Mouse (Mus musculus): ENCODE data around the gene Lias. TPM values are rescaled to one million over a fixed set of nuclear protein-coding genes. Genes with fewer than 3 reads are reported as not detected.

The Lias gene
- total and polyA plus RNA-seq, 3 experiments = 47.1 to 55.3 TPM; not detected in 1

DNA sequence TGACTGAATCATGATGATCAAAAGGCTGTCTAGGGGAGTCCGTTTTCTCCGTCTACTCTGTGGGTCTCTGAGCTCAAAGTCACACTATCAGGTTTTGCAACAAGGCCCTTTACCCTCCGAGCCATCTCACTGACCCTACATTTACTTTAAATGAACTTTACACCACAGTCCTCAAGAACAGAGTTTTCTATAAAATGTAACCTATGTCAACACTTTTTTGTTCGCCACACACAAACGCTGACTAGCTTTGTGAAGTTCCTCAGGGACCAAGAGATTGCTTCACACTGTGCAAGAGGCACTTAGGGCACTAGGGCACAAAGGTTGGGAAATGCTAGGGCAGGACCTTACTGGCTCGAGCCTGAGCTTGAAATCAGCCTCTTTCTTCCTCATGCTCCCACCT lies 34.4 kb upstream of the Lias start:
- TF ChIP-seq USF1 (IDR thresholded peaks at IDR 0.05; ENCODE audit: low read depth, low read length) (no peak), ZNF384 (IDR thresholded peaks at IDR 0.05; ENCODE audit: low read depth, low read length) (no peak), KAT2A (conservative IDR thresholded peaks at IDR 0.05; ENCODE audit: low read depth, low read length) (no peak), GATA1 (IDR thresholded peaks at IDR 0.05; ENCODE audit: low read depth, low read length) (no peak), TBP (IDR thresholded peaks at IDR 0.05; ENCODE audit: low read depth, low read length) (no peak), NELFE (IDR thresholded peaks at IDR 0.05; ENCODE audit: low read depth, low read length) (no peak), EP300 (IDR thresholded peaks at IDR 0.05; ENCODE audit: low read depth in 1 of 2, low read length in 2 of 2) (no peak), UBTF (IDR thresholded peaks at IDR 0.05; ENCODE audit: borderline replicate concordance, insufficient read depth, low read depth, low read length) (no peak), NRF1 (IDR thresholded peaks at IDR 0.05; ENCODE audit: insufficient read depth, low read depth, low read length, poor library complexity, severe bottlenecking) (no peak), ZC3H11A (IDR thresholded peaks at IDR 0.05; ENCODE audit: low read depth, low read length) (no peak), TAL1 (IDR thresholded peaks at IDR 0.05; ENCODE audit: low read length) (no peak), MAFK (IDR thresholded peaks at IDR 0.05; ENCODE audit: borderline replicate concordance, low read depth, low read length) (no peak), ZMIZ1 (IDR thresholded peaks at IDR 0.05; ENCODE audit: low read depth, low read length) (no peak), BHLHE40 (IDR thresholded peaks at IDR 0.05; ENCODE audit: borderline replicate concordance, low read depth, low read length) (no peak), RAD21 (IDR thresholded peaks at IDR 0.05; ENCODE audit: low read depth, low read length) (no peak), JUND (IDR thresholded peaks at IDR 0.05; ENCODE audit: low read depth, low read length) (no peak)
- Histone ChIP-seq H3K27me3 (ENCODE audit: control insufficient read depth in 1 of 2, insufficient read depth in 2 of 2, low read length in 2 of 2) (peaks cover 1 to 12% of the 10 kb centered on the region in 2 experiments; a peak in 3 of 4 replicates), H3K9me3 (replicated peaks; ENCODE audit: insufficient read depth, low read length) (no peaks in the 10 kb centered on the region), H3K79me2 (ENCODE audit: control insufficient read depth, insufficient read depth, low read length, poor library complexity) (no peaks in the 10 kb centered on the region), H3K4me3 (ENCODE audit: control insufficient read depth in 1 of 2, insufficient read depth in 1 of 2, low read depth in 2 of 2, low read length in 2 of 2) (no peak overlapping the region), H3K9ac (ENCODE audit: control insufficient read depth, low read depth, low read length, poor library complexity, severe bottlenecking) (no peak overlapping the region), H3K36me3 (ENCODE audit: control insufficient read depth in 1 of 2, insufficient read depth in 2 of 2, low read length in 2 of 2) (no peaks in the 10 kb centered on the region), H3K27ac (ENCODE audit: control insufficient read depth, low read depth, low read length) (no peak overlapping the region), H3K4me1 (ENCODE audit: control insufficient read depth in 1 of 2, insufficient read depth in 2 of 2, low read length in 2 of 2) (no peaks in the 10 kb centered on the region)
- DNase-seq (ENCODE audit: low read depth, low spot score) = no peak

DNA sequence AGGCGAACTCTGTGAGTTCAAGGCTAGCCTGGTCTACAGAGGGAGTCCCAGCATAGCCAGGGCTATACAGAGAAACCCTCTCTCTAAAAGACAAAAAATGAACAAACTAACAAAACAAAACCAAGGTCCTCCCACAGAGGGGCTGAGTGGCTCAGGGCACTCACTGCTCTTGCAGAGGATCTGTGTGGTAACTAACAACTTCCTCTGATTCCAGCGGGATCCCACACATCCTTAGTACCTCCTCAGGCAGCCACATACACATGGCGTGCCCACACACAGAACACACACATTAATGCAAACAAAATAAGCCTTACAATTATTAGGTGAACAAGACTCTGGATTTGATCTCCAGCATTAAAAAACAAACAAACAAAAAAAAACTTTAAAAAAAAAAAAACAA lies 33.5 kb upstream of the Lias start:
- Histone ChIP-seq H3K27ac (ENCODE audit: control insufficient read depth, low read depth, low read length) (no peak overlapping the region), H3K36me3 (ENCODE audit: control insufficient read depth in 1 of 2, insufficient read depth in 2 of 2, low read length in 2 of 2) (no peaks in the 10 kb centered on the region), H3K4me3 (ENCODE audit: control insufficient read depth in 1 of 2, insufficient read depth in 1 of 2, low read depth in 2 of 2, low read length in 2 of 2) (no peak overlapping the region), H3K79me2 (ENCODE audit: control insufficient read depth, insufficient read depth, low read length, poor library complexity) (no peaks in the 10 kb centered on the region), H3K9me3 (replicated peaks; ENCODE audit: insufficient read depth, low read length) (no peaks in the 10 kb centered on the region), H3K27me3 (ENCODE audit: control insufficient read depth in 1 of 2, insufficient read depth in 2 of 2, low read length in 2 of 2) (peaks cover 0 to 7% of the 10 kb centered on the region in 2 experiments; a peak in 2 of 4 replicates), H3K4me1 (ENCODE audit: control insufficient read depth in 1 of 2, insufficient read depth in 2 of 2, low read length in 2 of 2) (no peaks in the 10 kb centered on the region), H3K9ac (ENCODE audit: control insufficient read depth, low read depth, low read length, poor library complexity, severe bottlenecking) (no peak overlapping the region)
- DNase-seq (ENCODE audit: low read depth, low spot score) = no peak
- TF ChIP-seq ZC3H11A (IDR thresholded peaks at IDR 0.05; ENCODE audit: low read depth, low read length) = no peak
- no peak for TF ChIP-seq USF1 (IDR thresholded peaks at IDR 0.05; ENCODE audit: low read depth, low read length)
- TF ChIP-seq USF2 (IDR thresholded peaks at IDR 0.05; ENCODE audit: borderline replicate concordance in 1 of 2, insufficient read depth in 1 of 2, low read depth in 1 of 2, low read length in 2 of 2) = no peak
- TF ChIP-seq TAL1 (IDR thresholded peaks at IDR 0.05; ENCODE audit: low read length) = no peak
- no peak for TF ChIP-seq MAFK (IDR thresholded peaks at IDR 0.05; ENCODE audit: borderline replicate concordance, low read depth, low read length)
- TF ChIP-seq MYB (IDR thresholded peaks at IDR 0.05; ENCODE audit: low read depth, low read length) = no peak
- TF ChIP-seq MEF2A (IDR thresholded peaks at IDR 0.05; ENCODE audit: extremely low read depth, insufficient replicate concordance, low read depth, low read length, poor library complexity, severe bottlenecking) = no peak
- TF ChIP-seq ETS1 (IDR thresholded peaks at IDR 0.05; ENCODE audit: low read depth, low read length) = no peak
- no peak for TF ChIP-seq CHD1 (IDR thresholded peaks at IDR 0.05; ENCODE audit: low read depth, low read length)
- no peak for TF ChIP-seq SIN3A (IDR thresholded peaks at IDR 0.05; ENCODE audit: low read length)
- TF ChIP-seq MAZ (IDR thresholded peaks at IDR 0.05; ENCODE audit: low read depth, low read length) = no peak
- TF ChIP-seq POLR2A (IDR thresholded peaks at IDR 0.05; ENCODE audit: control insufficient read depth in 1 of 2, insufficient read depth in 1 of 2, low read depth in 1 of 2, low read length in 2 of 2, poor library complexity in 1 of 2) = no peak
- TF ChIP-seq CHD2 (IDR thresholded peaks at IDR 0.05; ENCODE audit: low read length) = no peak
- TF ChIP-seq BHLHE40 (IDR thresholded peaks at IDR 0.05; ENCODE audit: borderline replicate concordance, low read depth, low read length) = no peak

All from MEL (cell line).